Mouse (Mus musculus): ENCODE results near the gene Ccdc71l.
A peak's percentile ranks its signal among the peaks of the same experiment; 100 is the strongest.

Ccdc71l gene

DNA sequence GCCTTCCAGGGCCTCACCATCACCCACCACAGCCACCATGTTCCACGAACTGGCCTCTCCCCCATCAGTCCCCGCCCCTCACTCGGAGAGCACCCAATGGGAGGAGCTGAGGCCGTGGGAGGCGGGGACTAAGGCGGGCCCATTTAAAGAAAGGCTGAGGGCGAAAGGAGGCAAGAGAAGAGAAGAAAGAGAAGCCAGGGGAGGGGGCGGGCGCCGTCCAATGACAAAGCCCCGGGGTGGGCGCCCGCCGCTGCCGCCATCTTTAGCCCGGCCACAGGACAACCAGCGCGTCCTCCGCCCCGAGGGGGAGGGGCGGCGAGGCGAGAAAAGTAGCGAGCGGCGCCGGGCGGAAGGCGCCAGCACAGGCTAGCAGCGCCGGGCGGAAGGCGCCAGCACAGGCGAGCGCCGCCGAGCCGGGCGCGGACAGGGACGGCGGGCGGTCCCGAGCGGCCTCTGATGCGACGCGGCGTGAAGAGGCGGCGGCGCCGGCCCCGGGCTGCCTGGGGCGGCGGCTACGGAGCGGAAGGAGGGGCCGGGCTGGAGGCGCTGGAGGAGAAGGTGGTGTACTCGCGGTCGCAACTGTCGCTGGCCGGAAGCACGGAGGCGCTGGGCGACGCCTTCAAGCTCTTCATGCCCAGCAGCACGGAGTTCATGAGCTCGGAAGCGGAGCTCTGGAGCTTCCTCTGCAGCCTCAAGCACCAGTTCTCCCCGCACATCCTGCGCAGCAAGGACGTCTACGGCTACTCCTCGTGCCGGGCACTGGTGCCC is at the start of gene Ccdc71l:
TSS of gene Ccdc71l (plus strand) at position 177 of the 768 bp plus-strand sequence.
- ATAC-seq (ENCODE audit: low TSS enrichment), result peak; percentile 87

- ATAC-seq (ENCODE audit: low TSS enrichment), result no peak
These were observed 39.4 kb upstream of the Ccdc71l start for GRCm38 (mm10) chr12:32339078-32339477.

DNA sequence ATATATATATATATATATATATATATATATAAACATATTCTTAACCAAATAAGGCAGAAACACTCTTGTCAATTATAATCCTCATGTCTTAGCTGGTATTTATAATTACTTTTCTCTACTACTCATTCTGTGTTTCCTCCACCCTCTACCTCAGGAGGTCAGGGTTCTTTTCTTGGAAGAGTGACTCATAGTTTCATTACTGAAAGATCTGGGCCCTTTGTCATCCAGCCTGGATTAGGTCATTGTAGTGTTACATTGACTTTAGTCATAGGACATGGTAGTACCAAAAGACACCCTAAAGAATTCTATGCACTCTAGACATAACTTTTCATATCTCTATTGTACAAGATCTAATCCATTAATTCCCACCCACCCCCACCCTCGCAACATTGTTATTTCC is 35.0 kb upstream of the Ccdc71l start:
- no peak for ATAC-seq (ENCODE audit: low TSS enrichment)

DNA sequence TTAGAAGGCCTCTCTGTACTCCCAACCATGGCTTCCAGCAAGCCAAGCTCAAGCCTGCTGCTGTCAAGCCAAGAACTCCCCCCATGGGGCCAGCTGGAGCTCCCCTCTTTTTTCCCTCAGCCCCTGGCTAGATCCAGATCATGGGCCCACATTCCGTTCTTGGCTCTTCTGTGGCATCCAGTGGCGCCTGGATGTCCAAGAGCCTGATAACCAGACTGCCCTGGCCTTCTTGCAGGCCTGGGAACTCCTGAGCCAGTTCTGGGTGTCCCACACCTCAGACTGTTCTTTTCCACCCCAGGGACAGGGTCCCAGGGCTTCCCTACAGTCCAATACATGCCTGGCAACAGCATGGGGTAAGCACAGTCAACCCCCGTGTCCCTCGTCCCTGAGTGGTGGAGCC is 32.4 kb upstream of the Ccdc71l start:
- no peak for ATAC-seq (ENCODE audit: low TSS enrichment)

DNA sequence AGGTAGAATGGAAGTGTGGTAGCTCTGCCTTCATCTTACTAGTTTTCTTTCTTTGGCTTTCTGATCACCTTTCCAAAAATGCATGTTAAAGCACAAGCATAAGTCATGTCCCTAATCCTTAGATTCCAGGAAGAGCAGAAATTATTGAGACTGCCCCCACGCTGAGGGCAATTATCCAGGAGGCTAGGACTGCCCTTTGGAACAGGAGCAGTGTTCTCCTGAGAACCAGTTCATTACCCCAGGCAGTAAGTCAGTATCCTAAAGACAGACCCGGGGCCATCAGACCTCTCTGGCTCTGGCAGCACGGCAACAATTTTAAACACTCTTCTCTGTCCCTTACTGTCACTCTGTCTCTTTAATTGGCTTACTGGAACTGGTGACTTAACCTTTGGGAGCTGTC is 30.0 kb upstream of the Ccdc71l start:
- no peak for ATAC-seq (ENCODE audit: low TSS enrichment)

DNA sequence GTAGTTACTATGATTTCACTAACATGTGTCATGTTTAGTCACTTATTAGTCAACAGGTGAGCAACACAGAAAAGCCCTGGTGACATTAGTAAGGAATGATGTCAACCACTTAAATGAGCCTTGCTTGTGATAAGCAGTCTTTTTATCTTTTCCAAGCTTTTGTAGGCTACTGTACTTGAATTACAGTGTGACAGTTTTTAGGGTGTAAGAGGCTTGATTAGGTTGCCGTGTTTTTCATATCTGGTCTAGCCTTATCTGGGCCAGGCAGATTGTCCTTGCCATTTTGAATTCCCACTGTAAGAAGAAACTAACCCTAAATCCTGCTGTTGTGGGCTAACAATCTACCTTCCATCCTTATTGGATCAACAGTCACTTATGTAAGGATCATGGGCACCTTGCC is 26.6 kb upstream of the Ccdc71l start:
- no peak for ATAC-seq (ENCODE audit: low TSS enrichment)

- peak; percentile 76 for ATAC-seq (ENCODE audit: low TSS enrichment)
These were observed 807 bp downstream of the Ccdc71l start for GRCm38 (mm10) chr12:32379296-32379725.

- ATAC-seq (ENCODE audit: low TSS enrichment), result peak; percentile 6; the same call in 1 of the 2 replicates
These were observed 1.2 kb downstream of the Ccdc71l start for GRCm38 (mm10) chr12:32379731-32380130.

DNA sequence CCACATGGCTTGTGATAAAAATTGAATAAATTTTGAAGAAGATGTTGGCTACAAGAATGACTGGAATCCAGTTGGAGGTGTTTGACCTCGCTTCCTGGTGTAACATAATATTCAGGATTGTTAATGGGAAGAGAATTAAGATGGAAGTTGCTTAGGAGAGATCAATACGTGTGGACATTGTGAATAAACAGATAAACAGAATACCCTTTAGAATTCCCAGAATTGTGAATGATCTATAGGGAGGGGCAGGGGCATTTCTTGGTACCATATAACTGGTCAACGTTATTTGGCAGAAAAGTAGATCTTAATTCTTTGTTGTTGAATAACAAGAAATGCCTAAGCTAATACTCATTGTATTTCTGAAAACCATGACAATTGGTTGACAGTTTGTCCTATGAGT is 2.0 kb downstream of the Ccdc71l start:
- ATAC-seq (ENCODE audit: low TSS enrichment), result no peak

GRCm38 (mm10) chr12:32381011-32381410 is 2.5 kb downstream of the Ccdc71l start:
- no peak for ATAC-seq (ENCODE audit: low TSS enrichment)

DNA sequence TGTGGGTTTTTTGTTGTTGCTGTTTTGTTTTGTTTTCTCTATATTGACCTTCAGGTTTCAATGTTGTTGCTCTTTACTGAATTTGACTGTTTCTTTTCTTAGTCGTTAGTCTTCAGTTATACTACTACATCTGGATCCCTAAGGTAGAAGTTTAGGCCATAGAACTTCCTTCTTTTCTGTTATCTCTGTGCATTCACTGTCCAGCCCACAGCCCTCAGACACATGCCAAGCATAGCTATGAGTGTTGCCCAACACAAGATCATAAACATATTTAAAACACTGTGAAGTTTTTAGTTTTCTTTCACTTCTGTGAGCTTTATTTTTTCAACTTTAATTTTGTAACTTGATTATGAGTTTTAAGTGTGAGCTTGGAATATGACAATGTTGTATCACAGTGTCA is 41.0 kb downstream of the Ccdc71l start:
- no peak for ATAC-seq (ENCODE audit: low TSS enrichment)

DNA sequence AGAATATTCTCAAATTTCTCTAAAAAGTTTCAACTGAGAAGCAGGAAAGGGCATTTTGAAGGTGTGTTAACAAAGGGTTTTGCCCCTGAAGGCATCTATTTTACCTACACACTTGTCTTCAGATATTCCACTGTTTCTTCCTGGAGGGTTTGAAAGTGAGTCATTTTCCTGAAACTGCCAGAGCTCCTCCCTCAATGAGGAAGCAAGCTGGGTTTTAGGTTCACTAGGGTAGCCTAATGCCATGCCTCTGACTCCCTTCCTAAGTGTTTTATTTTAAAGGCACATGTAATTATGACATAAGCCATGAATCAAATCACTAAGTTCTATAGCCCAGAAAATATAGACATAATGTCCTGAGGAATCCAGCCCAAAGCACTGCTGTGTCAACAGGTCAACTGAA is 49.3 kb downstream of the Ccdc71l start:
- ATAC-seq (ENCODE audit: low TSS enrichment), result no peak

GRCm38 (mm10) chr12:32431004-32431403 is 52.5 kb downstream of the Ccdc71l start:
- no peak for ATAC-seq (ENCODE audit: low TSS enrichment)
